Mouse (Mus musculus): ENCODE data around the gene Fcgr4.
A peak's percentile ranks its signal among the peaks of the same experiment; 100 is the strongest.
"Not testable (repeated sequence)": the region's sequence is repeated elsewhere in the genome, so short reads cannot be mapped to it uniquely, and the experiment has no call there.

Gene Fcgr4

GRCm38 (mm10) chr1:171057253-171057652 lies 38.5 kb downstream of the Fcgr4 start:
- DNase-seq (ENCODE audit: low spot score), result no peak

GRCm38 (mm10) chr1:171059203-171059602 lies 40.5 kb downstream of the Fcgr4 start:
- DNase-seq (ENCODE audit: low spot score), result no peak

GRCm38 (mm10) chr1:171060392-171060791 lies 41.7 kb downstream of the Fcgr4 start:
- no peak for DNase-seq (ENCODE audit: low spot score)

- DNase-seq (ENCODE audit: low spot score), result no peak
These were observed 42.8 kb downstream of the Fcgr4 start for GRCm38 (mm10) chr1:171061566-171061965.

- DNase-seq (ENCODE audit: low spot score), result not testable (repeated sequence)
These were observed 45.1 kb downstream of the Fcgr4 start for GRCm38 (mm10) chr1:171063569-171064490.

- DNase-seq (ENCODE audit: low spot score), result peak; percentile 97
These were observed 45.9 kb downstream of the Fcgr4 start, which contains the start of gene Fcgr3 for GRCm38 (mm10) chr1:171064491-171065242. TSS of gene Fcgr3 (minus strand) at chr1:171064935.

GRCm38 (mm10) chr1:171065243-171065587 lies 46.5 kb downstream of the Fcgr4 start:
- not testable (repeated sequence) for DNase-seq (ENCODE audit: low spot score)

- not testable (repeated sequence) for DNase-seq (ENCODE audit: low spot score)
These were observed 47.0 kb downstream of the Fcgr4 start for GRCm38 (mm10) chr1:171065768-171066167.

GRCm38 (mm10) chr1:171066583-171066982 lies 47.9 kb downstream of the Fcgr4 start:
- not testable (repeated sequence) for DNase-seq (ENCODE audit: low spot score)

GRCm38 (mm10) chr1:171067928-171068327 lies 49.2 kb downstream of the Fcgr4 start:
- DNase-seq (ENCODE audit: low spot score), result not testable (repeated sequence)

GRCm38 (mm10) chr1:171069508-171069907 lies 50.8 kb downstream of the Fcgr4 start:
- not testable (repeated sequence) for DNase-seq (ENCODE audit: low spot score)

- not testable (repeated sequence) for DNase-seq (ENCODE audit: low spot score)
These were observed 52.2 kb downstream of the Fcgr4 start for GRCm38 (mm10) chr1:171070879-171071278.

GRCm38 (mm10) chr1:171071726-171072125 lies 53.0 kb downstream of the Fcgr4 start:
- not testable (repeated sequence) for DNase-seq (ENCODE audit: low spot score)

GRCm38 (mm10) chr1:171072217-171072616 lies 53.5 kb downstream of the Fcgr4 start:
- DNase-seq (ENCODE audit: low spot score), result not testable (repeated sequence)

GRCm38 (mm10) chr1:171074283-171074682 lies 55.6 kb downstream of the Fcgr4 start:
- DNase-seq (ENCODE audit: low spot score), result not testable (repeated sequence)

GRCm38 (mm10) chr1:171076176-171076575 lies 57.5 kb downstream of the Fcgr4 start:
- not testable (repeated sequence) for DNase-seq (ENCODE audit: low spot score)

- not testable (repeated sequence) for DNase-seq (ENCODE audit: low spot score)
These were observed 58.5 kb downstream of the Fcgr4 start for GRCm38 (mm10) chr1:171077192-171077591.

GRCm38 (mm10) chr1:171077955-171078354 lies 59.2 kb downstream of the Fcgr4 start:
- DNase-seq (ENCODE audit: low spot score), result peak; percentile 46

- not testable (repeated sequence) for DNase-seq (ENCODE audit: low spot score)
These were observed 59.7 kb downstream of the Fcgr4 start for GRCm38 (mm10) chr1:171078419-171078818.

- not testable (repeated sequence) for DNase-seq (ENCODE audit: low spot score)
These were observed 60.6 kb downstream of the Fcgr4 start for GRCm38 (mm10) chr1:171079345-171079744.
